Mouse (Mus musculus) liver, embryonic 15.5 days (tissue): ENCODE measurements around the gene Usp5. TPM values are rescaled to one million over a fixed set of nuclear protein-coding genes. Genes with fewer than 3 reads are reported as not detected.
"Not testable (repeated sequence)": the region's sequence is repeated elsewhere in the genome, so short reads cannot be mapped to it uniquely, and the experiment has no call there.

Experiments
- ATAC-seq: fragments of 200-750 bp; cut with Nextera tagmentation; 2 replicates; pipeline ENCODE4 v1.8.0; 2017; ENCODE audit warnings: moderate number of reproducible peaks, mild to moderate bottlenecking, moderate library complexity; ENCODE audit not compliant: insufficient read depth
- H3K27ac ChIP-seq: fragments of 300-500 bp; sonication (generic); replicated peaks from 2 replicates; pipeline ENCODE4 v1.5.1; 2015; ENCODE audit warnings: mild to moderate bottlenecking, inconsistent platforms
- H3K27me3 ChIP-seq: fragments of 300-500 bp; sonication (generic); 2 replicates; pipeline ENCODE4 v1.6.1; 2015; ENCODE audit warnings: mild to moderate bottlenecking, inconsistent platforms
- H3K36me3 ChIP-seq: fragments of 300-500 bp; sonication (generic); replicated peaks from 2 replicates; pipeline ENCODE4 v1.6.1; 2015; ENCODE audit warnings: moderate library complexity, mild to moderate bottlenecking, inconsistent platforms
- H3K4me1 ChIP-seq: fragments of 300-500 bp; sonication (generic); replicated peaks from 2 replicates; pipeline ENCODE4 v1.6.1; 2015; ENCODE audit warnings: inconsistent platforms
- H3K4me2 ChIP-seq: fragments of 300-500 bp; sonication (generic); 2 replicates; pipeline ENCODE4 v1.6.1; 2015; ENCODE audit warnings: moderate library complexity, mild to moderate bottlenecking, inconsistent platforms
- H3K4me3 ChIP-seq: fragments of 300-500 bp; sonication (generic); replicated peaks from 2 replicates; pipeline ENCODE4 v1.5.1; 2015; ENCODE audit warnings: mild to moderate bottlenecking, inconsistent platforms
- H3K9ac ChIP-seq: fragments of 300-500 bp; sonication (generic); 2 replicates; pipeline ENCODE4 v1.6.1; 2015; ENCODE audit warnings: moderate library complexity, mild to moderate bottlenecking, inconsistent platforms
- H3K9me3 ChIP-seq: fragments of 300-500 bp; sonication (generic); replicated peaks from 2 replicates; pipeline ENCODE4 v1.6.1; 2016; ENCODE audit warnings: inconsistent platforms
- WGBS: fragments of 180-500 bp; shearing (Covaris S2); methylation state at CpG from one replicate; pipeline ENCODE4 v1.1.7; 2015; ENCODE audit warnings: mixed read lengths; ENCODE audit not compliant: insufficient replicate concordance; 5-methylcytosine and 5-hydroxymethylcytosine counted together
- polyA plus RNA-seq: library from polyadenylated mRNA; unstranded; fragments of >200 nt; fragmentation: Nextera tagmentation; extraction: Ambion mirVana; gene quantifications from 2 replicates; pipeline ENCODE4 v1.2.1, GENCODE M21; 2015

Usp5 gene
- polyA plus RNA-seq, 1 experiment from 2014 or later, result 54.9 TPM

DNA sequence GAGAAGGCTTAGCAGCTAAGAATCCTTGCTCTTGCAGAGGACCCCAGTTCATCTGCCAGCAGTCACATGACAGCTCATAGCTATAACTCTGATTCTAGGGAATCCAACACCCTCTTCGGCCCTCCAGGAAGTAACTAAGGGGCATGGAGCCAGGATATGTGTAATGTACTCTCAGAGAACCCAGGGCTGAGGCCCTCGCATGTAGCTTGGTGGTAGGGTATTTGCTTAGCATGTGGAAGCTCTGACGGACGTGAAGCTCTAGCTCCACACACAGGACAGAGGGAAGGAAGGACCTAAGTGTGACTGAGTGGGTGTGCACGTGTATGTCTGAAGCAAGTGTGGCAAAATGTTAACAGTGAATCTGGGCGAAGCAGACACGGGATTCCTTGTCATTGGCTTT, 7.1 kb upstream of the Usp5 start:
- H3K9ac ChIP-seq, result no peak overlapping the region

DNA sequence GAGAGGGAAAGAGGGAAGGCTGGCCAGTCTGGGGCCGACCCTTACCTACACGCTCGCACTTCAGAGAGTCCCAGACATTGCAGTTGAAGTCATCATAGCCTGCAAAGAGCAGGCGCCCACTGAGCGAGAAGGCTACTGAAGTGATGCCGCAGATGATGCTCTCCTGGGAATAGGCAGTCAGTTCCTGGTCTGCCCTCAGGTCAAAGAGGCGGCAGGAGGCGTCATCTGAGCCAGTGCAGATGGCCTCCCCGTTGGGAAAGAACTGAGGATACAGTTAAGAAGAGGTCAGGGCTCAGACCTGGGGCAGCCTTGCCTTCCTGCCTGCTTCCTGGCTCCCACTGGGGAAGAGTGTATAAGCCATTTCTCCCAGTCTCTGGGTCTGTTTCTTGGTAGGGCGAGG, 6.2 kb upstream of the Usp5 start:
- Histone ChIP-seq H3K4me2 (no peak overlapping the region), H3K9me3 (no peaks in the 10 kb centered on the region), H3K9ac (no peak overlapping the region), H3K4me1 (peaks cover 37% of the 10 kb centered on the region), H3K27me3 (peaks cover 10% of the 10 kb centered on the region), H3K36me3 (peaks cover 47% of the 10 kb centered on the region), H3K27ac (no peak overlapping the region), H3K4me3 (no peak overlapping the region)
- 83% methylated on average over 10 of the region's 10 CpGs for WGBS
- ATAC-seq, result no peak

More for the DNA sequence above, 7.1 kb upstream of the Usp5 start:
- H3K27ac ChIP-seq, result no peak overlapping the region
- H3K36me3 ChIP-seq, result peaks cover 44% of the 10 kb centered on the region
- ATAC-seq, result no peak
- peaks cover 10% of the 10 kb centered on the region for H3K27me3 ChIP-seq
- 76% methylated on average over 7 of the region's 7 CpGs for WGBS
- no peaks in the 10 kb centered on the region for H3K9me3 ChIP-seq
- H3K4me1 ChIP-seq, result peaks cover 30% of the 10 kb centered on the region
- H3K4me2 ChIP-seq, result no peak overlapping the region
- no peak overlapping the region for H3K4me3 ChIP-seq

DNA sequence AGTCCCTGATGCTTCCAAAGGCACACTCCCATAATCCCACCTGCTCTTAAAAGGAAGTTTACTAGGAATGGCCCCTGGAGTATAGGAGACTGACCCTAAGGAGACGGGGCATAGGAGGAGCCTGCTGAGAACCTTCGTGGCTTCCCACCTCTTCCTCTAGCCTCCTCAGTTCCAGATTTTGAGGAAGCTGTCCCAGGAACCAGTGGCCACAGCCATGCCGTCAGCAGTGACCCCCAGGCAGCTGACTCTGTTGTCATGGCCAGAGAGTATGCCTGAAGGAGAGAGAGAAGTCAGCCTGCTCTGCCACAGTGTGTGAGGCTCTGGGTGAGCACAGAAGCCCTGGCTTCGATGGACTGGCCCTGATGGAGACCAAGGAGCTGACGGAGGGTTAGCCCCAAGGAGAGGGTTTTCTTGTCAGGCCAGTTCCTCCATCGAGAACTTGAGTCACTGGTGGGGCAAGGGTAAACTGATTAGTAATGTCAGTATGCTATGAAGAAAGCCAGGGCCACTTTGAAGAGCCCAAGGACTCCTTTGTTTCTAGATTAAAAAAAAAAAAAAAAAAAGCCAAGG, 5.3 kb upstream of the Usp5 start:
- Histone ChIP-seq H3K9ac (no peak overlapping the region), H3K36me3 (peaks cover 47% of the 10 kb centered on the region), H3K27me3 (peaks cover 5% of the 10 kb centered on the region), H3K27ac (no peak overlapping the region), H3K4me1 (peaks cover 29% of the 10 kb centered on the region), H3K4me3 (no peak overlapping the region), H3K9me3 (no peaks in the 10 kb centered on the region), H3K4me2 (no peak overlapping the region)
- WGBS, result 69% methylated on average over 6 of the region's 6 CpGs
- ATAC-seq, result no peak

DNA sequence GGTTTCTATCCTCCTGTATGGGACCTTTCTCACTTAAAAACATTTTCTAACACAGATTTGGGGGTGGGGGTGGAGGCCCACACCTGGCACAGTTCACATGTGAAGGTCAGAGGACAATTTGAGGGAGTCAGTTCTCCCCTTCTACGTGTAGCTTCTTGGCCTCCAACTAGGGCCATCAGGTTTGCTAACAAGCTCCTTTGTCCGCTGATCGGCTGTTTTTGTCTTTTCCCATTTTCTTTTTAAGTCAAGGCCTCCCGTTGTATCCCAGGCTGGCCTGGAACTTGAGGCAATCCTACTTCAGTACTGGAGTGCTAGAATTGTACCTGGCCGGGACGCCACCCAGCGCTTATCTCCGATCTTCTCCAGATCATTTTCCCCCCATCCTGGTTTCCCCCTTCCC, 2.4 kb upstream of the Usp5 start:
- Histone ChIP-seq H3K4me2 (peak overlapping the region; percentile 68), H3K27ac (no peak overlapping the region), H3K27me3 (no peaks in the 10 kb centered on the region), H3K4me3 (peak overlapping the region; percentile 83), H3K9ac (no peak overlapping the region), H3K4me1 (peaks cover 50% of the 10 kb centered on the region), H3K9me3 (no peaks in the 10 kb centered on the region), H3K36me3 (peaks cover 51% of the 10 kb centered on the region)
- WGBS, result 93% methylated on average over 8 of the region's 8 CpGs
- no peak for ATAC-seq

DNA sequence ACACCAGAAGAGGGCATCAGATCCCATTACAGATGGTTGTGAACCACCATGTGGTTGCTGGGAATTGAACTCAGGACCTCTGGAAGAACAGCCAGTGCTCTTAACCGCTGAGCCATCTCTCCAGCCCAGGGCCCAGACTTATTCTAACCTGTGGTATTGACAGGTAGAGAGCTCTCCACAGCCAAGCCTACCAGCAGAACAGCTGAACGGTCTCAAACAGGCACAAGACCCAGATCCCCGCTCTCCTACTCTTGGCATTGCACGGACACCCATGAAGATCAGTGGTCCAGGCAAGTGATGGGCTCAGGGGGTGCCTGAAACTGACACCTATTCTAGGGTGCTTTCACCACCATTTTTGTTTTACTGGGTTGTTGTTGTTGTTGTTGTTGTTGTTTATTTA, 1.9 kb upstream of the Usp5 start:
- Histone ChIP-seq H3K4me1 (peaks cover 51% of the 10 kb centered on the region), H3K4me3 (peak overlapping the region; percentile 83), H3K9ac (peak overlapping the region; percentile 95), H3K27ac (peak overlapping the region; percentile 94; the same call in 1 of the 2 replicates), H3K4me2 (peak overlapping the region; percentile 68), H3K36me3 (peaks cover 53% of the 10 kb centered on the region)
- H3K27me3 ChIP-seq, ATAC-seq, H3K9me3 ChIP-seq: not testable (repeated sequence)
- WGBS, result 92% methylated on average over 4 of the region's 4 CpGs

DNA sequence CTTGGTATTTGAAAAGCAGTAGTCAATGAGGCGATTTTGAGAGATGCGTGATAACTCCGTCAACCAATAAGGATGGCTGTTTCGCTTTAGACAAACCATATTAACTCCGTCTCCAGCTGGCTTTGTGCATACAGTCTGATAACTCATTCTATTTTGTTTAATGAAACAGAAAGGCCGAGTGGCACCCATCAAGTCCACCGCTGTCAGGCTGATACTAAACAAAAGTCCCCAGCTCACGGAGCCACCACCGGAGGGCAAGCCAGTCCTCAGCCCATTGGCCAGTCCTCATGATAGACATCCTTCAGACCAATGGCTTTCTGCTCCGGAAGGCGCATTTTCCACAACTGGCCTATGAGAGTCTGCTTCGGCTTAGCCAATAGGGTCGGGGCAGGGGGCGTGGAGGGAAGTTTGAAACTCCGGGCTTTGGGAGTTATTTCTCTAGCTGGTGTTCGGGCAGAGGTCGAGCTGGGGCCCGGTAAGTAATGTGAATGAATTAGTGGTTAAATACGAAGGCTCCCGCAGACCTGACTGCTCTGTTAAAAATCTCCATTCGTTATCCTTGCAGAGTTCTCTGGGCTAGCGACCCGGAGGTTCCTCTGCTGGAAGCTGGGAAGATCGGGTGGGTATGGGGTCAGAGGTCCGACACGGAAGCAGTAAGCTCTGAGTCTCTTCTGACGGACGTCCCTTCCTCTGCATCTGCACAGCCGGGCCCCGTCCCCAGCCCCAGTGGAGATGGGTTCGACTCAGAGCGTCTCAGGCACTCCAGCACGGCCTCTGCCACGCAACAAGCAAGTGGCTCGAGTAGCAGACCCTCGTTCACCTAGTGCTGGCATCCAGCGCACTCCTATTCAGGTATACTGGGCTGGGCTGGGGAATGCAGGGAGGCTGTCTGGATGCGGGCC, 766 bp upstream of the Usp5 start:
- peak overlapping the region; percentile 83 for H3K4me3 ChIP-seq
- peak overlapping the region; percentile 95 for H3K9ac ChIP-seq
- ATAC-seq, result peak; percentile 77
- peaks cover 49% of the 10 kb centered on the region for H3K4me1 ChIP-seq
- H3K4me2 ChIP-seq, result peak overlapping the region; percentile 68
- H3K36me3 ChIP-seq, result peaks cover 57% of the 10 kb centered on the region
- H3K9me3 ChIP-seq, result no peaks in the 10 kb centered on the region
- no peaks in the 10 kb centered on the region for H3K27me3 ChIP-seq
- peak overlapping the region; percentile 94 for H3K27ac ChIP-seq
- WGBS, result under 1% methylated on average over 38 of the region's 38 CpGs

DNA sequence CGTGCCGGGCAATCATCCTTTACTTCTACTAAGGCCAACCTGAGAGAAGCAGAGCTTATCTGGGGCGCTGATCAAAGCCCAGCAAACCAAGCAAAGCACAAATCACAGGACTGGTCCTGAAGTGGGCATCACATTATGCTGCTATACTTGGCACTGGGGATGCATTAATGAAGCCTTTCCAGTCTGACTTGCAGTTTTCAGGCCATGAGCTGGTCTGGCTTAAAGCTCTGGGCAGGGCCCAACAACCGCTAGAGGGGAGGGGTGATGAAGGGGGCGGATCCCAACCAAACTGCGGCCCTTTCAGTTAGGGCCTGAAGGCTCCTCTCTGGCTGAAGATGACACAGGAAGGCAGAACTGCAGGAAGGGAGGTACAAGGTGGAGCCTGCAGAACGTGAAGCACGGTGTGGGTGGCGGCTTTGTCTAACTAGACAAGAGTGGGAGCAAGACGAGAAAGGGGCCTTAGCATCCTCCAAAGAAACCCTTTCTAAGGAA, 1.1 kb downstream of the Usp5 start:
- Histone ChIP-seq H3K9ac (peak overlapping the region; percentile 53), H3K36me3 (peaks cover 57% of the 10 kb centered on the region), H3K27me3 (no peaks in the 10 kb centered on the region), H3K27ac (peak overlapping the region; percentile 60), H3K4me2 (peak overlapping the region; percentile 92), H3K4me3 (peak overlapping the region; percentile 83), H3K4me1 (peaks cover 49% of the 10 kb centered on the region), H3K9me3 (no peaks in the 10 kb centered on the region)
- 20% methylated on average over 10 of the region's 10 CpGs for WGBS
- no peak for ATAC-seq

DNA sequence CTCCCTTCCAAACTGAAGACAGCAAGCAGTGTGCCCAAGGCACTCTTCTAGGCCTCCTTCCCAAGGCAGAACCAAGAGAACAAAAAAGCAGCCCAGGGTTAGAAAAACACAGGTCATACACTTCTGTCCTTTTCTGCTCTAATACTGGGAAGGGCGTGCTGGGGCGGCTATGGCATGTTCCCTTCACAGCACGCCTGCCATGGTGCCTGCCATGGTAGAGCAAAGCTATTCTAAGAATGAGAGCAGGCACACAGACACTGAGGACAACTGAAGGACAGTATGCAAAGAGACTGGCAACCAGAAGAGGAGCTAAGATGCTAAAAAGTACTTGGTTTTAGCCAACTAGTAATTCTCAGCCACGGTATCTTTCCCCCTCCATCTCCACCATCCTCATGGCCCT, 7.2 kb downstream of the Usp5 start:
- no peak for ATAC-seq
- Histone ChIP-seq H3K4me1 (peaks cover 9% of the 10 kb centered on the region), H3K27me3 (no peaks in the 10 kb centered on the region), H3K4me3 (no peak overlapping the region), H3K9me3 (no peaks in the 10 kb centered on the region), H3K36me3 (peaks cover 93% of the 10 kb centered on the region), H3K27ac (no peak overlapping the region), H3K9ac (no peak overlapping the region), H3K4me2 (no peak overlapping the region)
- 89% methylated on average over 4 of the region's 4 CpGs for WGBS

DNA sequence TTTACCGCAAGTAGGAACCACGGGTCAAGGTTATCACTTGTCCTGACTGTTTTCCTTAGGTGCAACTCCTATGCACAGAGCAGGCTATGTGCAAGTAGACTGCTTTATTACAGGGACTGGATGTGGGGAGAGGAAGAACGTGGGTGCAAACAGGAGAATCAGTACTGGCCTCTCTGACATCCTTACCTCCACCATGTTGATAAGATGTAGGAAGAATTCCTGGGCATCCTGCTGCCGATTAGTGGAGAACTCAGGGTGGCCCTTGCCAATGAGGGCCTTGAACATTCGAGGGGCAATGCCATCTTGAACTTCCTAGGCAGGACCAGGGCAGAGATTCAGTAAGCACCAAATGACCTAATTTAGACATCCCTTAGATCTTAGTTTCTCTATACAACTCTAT, 8.4 kb downstream of the Usp5 start:
- 76% methylated on average over 5 of the region's 5 CpGs for WGBS
- Histone ChIP-seq H3K9me3 (no peaks in the 10 kb centered on the region), H3K9ac (no peak overlapping the region), H3K36me3 (peaks cover 100% of the 10 kb centered on the region), H3K27me3 (no peaks in the 10 kb centered on the region), H3K4me1 (0 out of 2 replicates have a peak, but pooled peaks cover under 1% of the 10 kb centered on the region), H3K27ac (no peak overlapping the region), H3K4me3 (no peak overlapping the region), H3K4me2 (no peak overlapping the region)
- no peak for ATAC-seq

DNA sequence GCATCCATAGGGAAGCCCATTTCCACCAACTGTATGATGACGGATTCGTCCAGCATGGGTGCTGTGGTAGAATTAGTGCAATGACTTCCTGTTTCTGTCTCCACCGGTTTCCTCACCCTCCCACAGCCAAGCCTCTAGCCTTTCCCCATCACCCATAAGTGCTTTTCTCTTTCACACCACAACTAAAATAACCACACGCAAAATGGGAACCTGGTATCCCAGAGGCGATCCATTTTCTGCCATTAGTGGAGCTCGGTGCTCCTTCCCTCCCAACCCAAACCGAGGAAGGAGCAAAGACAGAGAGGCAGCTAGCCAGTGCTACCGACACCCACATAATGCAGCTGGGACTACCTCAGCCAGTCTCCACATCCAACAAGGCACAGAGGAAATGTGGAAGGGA, 11.3 kb downstream of the Usp5 start:
- no peak for ATAC-seq
- no peaks in the 10 kb centered on the region for H3K27me3 ChIP-seq
- H3K9me3 ChIP-seq, result no peaks in the 10 kb centered on the region
- H3K36me3 ChIP-seq, result peaks cover 77% of the 10 kb centered on the region
- peaks cover 25% of the 10 kb centered on the region for H3K4me1 ChIP-seq
- peak overlapping the region; percentile 38; the same call in 1 of the 2 replicates for H3K27ac ChIP-seq
- H3K4me3 ChIP-seq, result no peak overlapping the region
- H3K4me2 ChIP-seq, result no peak overlapping the region
- no peak overlapping the region for H3K9ac ChIP-seq
- WGBS, result 65% methylated on average over 8 of the region's 8 CpGs

DNA sequence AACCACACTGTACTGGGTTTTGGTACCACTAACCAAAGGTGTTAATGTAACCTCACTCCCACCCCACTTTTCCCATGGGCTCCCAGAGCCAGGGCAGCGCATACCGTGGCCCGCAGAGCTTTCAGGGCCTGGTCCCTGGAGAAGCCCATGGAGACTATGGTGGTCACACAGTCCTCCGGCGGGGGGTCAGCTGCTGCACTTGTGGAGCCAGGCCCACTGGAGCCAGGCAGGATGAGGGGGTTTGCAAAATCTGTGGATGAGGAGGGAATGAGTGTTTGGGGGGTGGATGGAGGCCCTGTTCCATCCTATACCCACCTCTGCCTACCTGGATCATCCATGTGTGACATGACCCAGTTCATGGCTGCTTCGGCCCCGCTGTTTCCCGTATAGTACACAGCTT, 11.7 kb downstream of the Usp5 start:
- Histone ChIP-seq H3K9me3 (no peaks in the 10 kb centered on the region), H3K36me3 (peaks cover 76% of the 10 kb centered on the region), H3K27ac (no peak overlapping the region), H3K9ac (no peak overlapping the region), H3K4me3 (no peak overlapping the region), H3K27me3 (no peaks in the 10 kb centered on the region), H3K4me1 (peaks cover 29% of the 10 kb centered on the region), H3K4me2 (no peak overlapping the region)
- no peak for ATAC-seq
- WGBS, result 81% methylated on average over 8 of the region's 8 CpGs
